Mouse (Mus musculus) MEL (cell line): ENCODE measurements around the gene Galnt6. TPM values are rescaled to one million over a fixed set of nuclear protein-coding genes. Genes with fewer than 3 reads are reported as not detected.
A peak's percentile ranks its signal among the peaks of the same experiment; 100 is the strongest.

Source experiments
- DNase-seq: peaks from one replicate; pipeline ENCODE4 v3.0.0; 2011; ENCODE audit warnings: low read depth, low spot score
- H3K27ac ChIP-seq: 2 replicates; pipeline ENCODE4 v1.5.1; 2012; ENCODE audit warnings: low read depth, mild to moderate bottlenecking, control low read depth, low read length, moderate library complexity; ENCODE audit not compliant: control insufficient read depth
- H3K27me3 ChIP-seq, 2 experiments: fragments of 150-350 bp in 1 of 2; sonication (generic) in 1 of 2; 2 replicates each; pipeline ENCODE4 v1.6.1; 2012; ENCODE audit warnings: low read length in 2 of 2, mild to moderate bottlenecking in 2 of 2, improper control_type of control experiment in 1 of 2, moderate library complexity in 1 of 2; ENCODE audit not compliant: insufficient read depth in 2 of 2, control insufficient read depth in 1 of 2
- H3K36me3 ChIP-seq, 2 experiments: 2 replicates each; pipeline ENCODE4 v1.6.1; 2012 to 2014; ENCODE audit warnings: low read length in 2 of 2, improper control_type of control experiment in 1 of 2, inconsistent platforms in 1 of 2, mild to moderate bottlenecking in 1 of 2; ENCODE audit not compliant: insufficient read depth in 2 of 2, control insufficient read depth in 1 of 2
- H3K4me1 ChIP-seq, 2 experiments: fragments of 150-350 bp in 1 of 2; sonication (generic) in 1 of 2; 2 replicates each; pipeline ENCODE4 v1.6.1; 2012; ENCODE audit warnings: low read length in 2 of 2, improper control_type of control experiment in 1 of 2, mild to moderate bottlenecking in 1 of 2; ENCODE audit not compliant: insufficient read depth in 2 of 2, control insufficient read depth in 1 of 2
- H3K4me3 ChIP-seq, 2 experiments: fragments of 150-350 bp in 1 of 2; sonication (generic) in 1 of 2; 2 replicates each; pipeline ENCODE4 v1.5.1; 2012; ENCODE audit warnings: low read depth in 2 of 2, low read length in 2 of 2, mild to moderate bottlenecking in 2 of 2, moderate library complexity in 2 of 2, control low read depth in 1 of 2, improper control_type of control experiment in 1 of 2; ENCODE audit not compliant: control insufficient read depth in 1 of 2, insufficient read depth in 1 of 2
- H3K79me2 ChIP-seq: 2 replicates; pipeline ENCODE4 v1.6.1; 2012; ENCODE audit warnings: mild to moderate bottlenecking, low read length, moderate library complexity; ENCODE audit not compliant: control insufficient read depth, poor library complexity, insufficient read depth
- H3K9ac ChIP-seq: 2 replicates; pipeline ENCODE4 v1.6.1; 2012; ENCODE audit warnings: low read depth, mild to moderate bottlenecking, control low read depth, low read length, moderate library complexity; ENCODE audit not compliant: control insufficient read depth, poor library complexity, severe bottlenecking
- H3K9me3 ChIP-seq: fragments of 150-350 bp; sonication (generic); replicated peaks from 2 replicates; pipeline ENCODE4 v1.6.1; 2012; ENCODE audit warnings: mild to moderate bottlenecking, low read length, improper control_type of control experiment, moderate library complexity; ENCODE audit not compliant: insufficient read depth
- CHD1 ChIP-seq: IDR thresholded peaks from 2 replicates; pipeline ENCODE4 v1.6.1; 2012; ENCODE audit warnings: low read depth, mild to moderate bottlenecking, inconsistent platforms, low read length, improper control_type of control experiment
- CHD2 ChIP-seq: IDR thresholded peaks from 2 replicates; pipeline ENCODE4 v1.6.1; 2011; ENCODE audit warnings: low read length, improper control_type of control experiment
- CTCF ChIP-seq, 3 experiments: IDR thresholded peaks in 2 of 3; conservative IDR thresholded peaks in 1 of 3; 2 replicates each; pipeline ENCODE4 v1.5.1; 2011 to 2012; ENCODE audit warnings: low read length in 3 of 3, low read depth in 2 of 3, mild to moderate bottlenecking in 2 of 3, improper control_type of control experiment in 1 of 3, inconsistent platforms in 1 of 3, mixed read lengths in 1 of 3, moderate library complexity in 1 of 3; ENCODE audit not compliant: control insufficient read depth in 1 of 3, insufficient read depth in 1 of 3, poor library complexity in 1 of 3, severe bottlenecking in 1 of 3
- E2F4 ChIP-seq: IDR thresholded peaks from 2 replicates; pipeline ENCODE4 v1.6.1; 2011; ENCODE audit warnings: low read depth, low read length, improper control_type of control experiment, borderline replicate concordance
- ETS1 ChIP-seq: IDR thresholded peaks from 2 replicates; pipeline ENCODE4 v1.6.1; 2012; ENCODE audit warnings: low read depth, mild to moderate bottlenecking, inconsistent platforms, low read length, improper control_type of control experiment, moderate library complexity
- GABPA ChIP-seq: IDR thresholded peaks from 2 replicates; pipeline ENCODE4 v1.6.1; 2012; ENCODE audit warnings: low read depth, mild to moderate bottlenecking, inconsistent platforms, low read length, improper control_type of control experiment, moderate library complexity
- JUND ChIP-seq: IDR thresholded peaks from 2 replicates; pipeline ENCODE4 v1.6.1; 2011; ENCODE audit warnings: low read depth, mild to moderate bottlenecking, improper control_type of control experiment, low read length
- KAT2A ChIP-seq: conservative IDR thresholded peaks from 2 replicates; pipeline ENCODE4 v1.6.1; 2012; ENCODE audit warnings: low read depth, low read length, improper control_type of control experiment, inconsistent platforms
- MAFK ChIP-seq: IDR thresholded peaks from 2 replicates; pipeline ENCODE4 v1.6.1; 2011; ENCODE audit warnings: low read depth, mild to moderate bottlenecking, low read length, improper control_type of control experiment, borderline replicate concordance
- MAZ ChIP-seq: IDR thresholded peaks from 2 replicates; pipeline ENCODE4 v1.6.1; 2012; ENCODE audit warnings: low read depth, mild to moderate bottlenecking, inconsistent platforms, low read length, improper control_type of control experiment
- MEF2A ChIP-seq: IDR thresholded peaks from 2 replicates; pipeline ENCODE4 v1.6.1; 2014; ENCODE audit warnings: low read depth, mild to moderate bottlenecking, inconsistent platforms, low read length, improper control_type of control experiment; ENCODE audit not compliant: poor library complexity, insufficient replicate concordance, severe bottlenecking; ENCODE audit errors: extremely low read depth
- MXI1 ChIP-seq: IDR thresholded peaks from 2 replicates; pipeline ENCODE4 v1.6.1; 2011; ENCODE audit warnings: mild to moderate bottlenecking, low read depth, low read length, improper control_type of control experiment
- MYB ChIP-seq: IDR thresholded peaks from 2 replicates; pipeline ENCODE4 v1.6.1; 2011; ENCODE audit warnings: mild to moderate bottlenecking, low read depth, low read length, improper control_type of control experiment
- MYC ChIP-seq: IDR thresholded peaks from 2 replicates; pipeline ENCODE4 v1.6.1; 2011; ENCODE audit warnings: low read depth, mild to moderate bottlenecking, low read length, improper control_type of control experiment, moderate library complexity
- NELFE ChIP-seq: IDR thresholded peaks from 2 replicates; pipeline ENCODE4 v1.6.1; 2011; ENCODE audit warnings: low read depth, low read length, improper control_type of control experiment
- NRF1 ChIP-seq: IDR thresholded peaks from 2 replicates; pipeline ENCODE4 v1.6.1; 2014; ENCODE audit warnings: low read depth, mild to moderate bottlenecking, inconsistent platforms, low read length, improper control_type of control experiment, moderate library complexity; ENCODE audit not compliant: poor library complexity, insufficient read depth, severe bottlenecking
- POLR2AphosphoS2 ChIP-seq: IDR thresholded peaks from 2 replicates; pipeline ENCODE4 v1.6.1; 2011; ENCODE audit warnings: low read length, improper control_type of control experiment
- RAD21 ChIP-seq: IDR thresholded peaks from 2 replicates; pipeline ENCODE4 v1.6.1; 2011; ENCODE audit warnings: mild to moderate bottlenecking, low read depth, low read length, improper control_type of control experiment
- RCOR1 ChIP-seq: IDR thresholded peaks from 2 replicates; pipeline ENCODE4 v1.6.1; 2012; ENCODE audit warnings: low read depth, mild to moderate bottlenecking, inconsistent platforms, low read length, improper control_type of control experiment
- SIN3A ChIP-seq: IDR thresholded peaks from 2 replicates; pipeline ENCODE4 v1.6.1; 2012; ENCODE audit warnings: low read length, improper control_type of control experiment, inconsistent platforms
- SMC3 ChIP-seq: IDR thresholded peaks from 2 replicates; pipeline ENCODE4 v1.6.1; 2011; ENCODE audit warnings: low read depth, low read length, improper control_type of control experiment
- TBP ChIP-seq: IDR thresholded peaks from 2 replicates; pipeline ENCODE4 v1.8.0; 2011; ENCODE audit warnings: low read depth, low read length, improper control_type of control experiment
- UBTF ChIP-seq: IDR thresholded peaks from 2 replicates; pipeline ENCODE4 v1.6.1; 2012; ENCODE audit warnings: low read depth, mild to moderate bottlenecking, inconsistent platforms, low read length, improper control_type of control experiment, moderate library complexity, borderline replicate concordance; ENCODE audit not compliant: insufficient read depth
- USF1 ChIP-seq: IDR thresholded peaks from 2 replicates; pipeline ENCODE4 v1.6.1; 2014; ENCODE audit warnings: low read depth, mild to moderate bottlenecking, inconsistent platforms, low read length, improper control_type of control experiment, moderate library complexity
- USF2 ChIP-seq, 2 experiments: IDR thresholded peaks; 2 replicates each; pipeline ENCODE4 v1.6.1; 2011 to 2012; ENCODE audit warnings: improper control_type of control experiment in 2 of 2, low read length in 2 of 2, borderline replicate concordance in 1 of 2, inconsistent platforms in 1 of 2, low read depth in 1 of 2, mild to moderate bottlenecking in 1 of 2; ENCODE audit not compliant: insufficient read depth in 1 of 2
- ZKSCAN1 ChIP-seq: IDR thresholded peaks from 2 replicates; pipeline ENCODE4 v1.6.1; 2012; ENCODE audit warnings: low read depth, mild to moderate bottlenecking, inconsistent platforms, low read length, improper control_type of control experiment, moderate library complexity
- ZNF384 ChIP-seq: IDR thresholded peaks from 2 replicates; pipeline ENCODE4 v1.6.1; 2012; ENCODE audit warnings: low read depth, mild to moderate bottlenecking, inconsistent platforms, low read length, improper control_type of control experiment
- polyA plus RNA-seq, 2 experiments: library from polyadenylated mRNA; stranded (reverse) in 1 of 2; unstranded in 1 of 2; fragments of >175 nt in 1 of 2; fragments of >200 nt in 1 of 2; gene quantifications; 2 replicates each; pipeline versions ENCODE4 v1.2.1 to v1.2.4; 2012; ENCODE audit warnings: low replicate concordance in 2 of 2, low read depth in 1 of 2; ENCODE audit not compliant: insufficient read length in 2 of 2, insufficient read depth in 1 of 2, missing spikeins in 1 of 2
- total RNA-seq: library from RNA; depleted of rRNA; stranded (reverse); fragments of 300-350 nt; gene quantifications from 2 replicates; pipeline ENCODE4 v1.2.3, GENCODE M21; 2012

The Galnt6 gene
- total and polyA plus RNA-seq, 3 experiments = 16.1 to 17.0 TPM; not detected in 1

DNA sequence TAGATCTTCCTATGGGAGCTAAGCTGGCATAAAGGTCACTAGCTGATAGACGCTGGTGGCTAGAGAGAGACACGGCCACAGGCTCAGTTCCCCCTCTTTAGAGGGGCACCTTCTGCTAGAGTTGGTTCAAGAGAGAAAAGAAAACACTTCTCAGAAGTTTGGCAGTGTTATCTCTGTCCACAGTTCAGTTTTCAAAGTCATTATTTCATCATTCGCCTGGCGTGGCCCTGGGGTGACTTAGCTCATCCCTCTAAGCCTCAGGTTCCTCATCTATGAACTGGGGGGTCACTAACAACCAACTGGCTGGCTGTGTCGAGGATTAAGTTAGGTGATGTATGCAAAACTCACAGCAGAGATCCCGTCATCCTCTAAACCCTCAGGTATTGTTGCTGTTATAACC is 11.2 kb downstream of the Galnt6 start (continued):
- TF ChIP-seq ETS1 (peak; percentile 92), ZNF384 (peak; percentile 25; the same call in 1 of the 2 replicates), CHD1 (no peak), E2F4 (no peak), POLR2AphosphoS2 (no peak), RCOR1 (0 out of 2 replicates have a peak, but pooled peaks have one; percentile 11), MXI1 (peak; percentile 75), MYC (peak; percentile 86), NRF1 (no peak), KAT2A (no peak)

GRCm38 (mm10) chr15:100715399-100715993 is 13.7 kb downstream of the Galnt6 start:
- Histone ChIP-seq H3K4me1 (peaks cover 8 to 12% of the 10 kb centered on the region in 2 experiments), H3K27me3 (no peaks in the 10 kb centered on the region), H3K9ac (no peak overlapping the region), H3K4me3 (no peak overlapping the region), H3K9me3 (no peaks in the 10 kb centered on the region), H3K79me2 (no peaks in the 10 kb centered on the region), H3K27ac (no peak overlapping the region), H3K36me3 (peaks cover 2 to 11% of the 10 kb centered on the region in 2 experiments; a peak in 3 of 4 replicates)
- no peak for TF ChIP-seq NELFE
- TF ChIP-seq JUND = no peak
- TF ChIP-seq MYB = no peak
- no peak for TF ChIP-seq USF2 (IDR thresholded peaks at IDR 0.05; ENCODE audit: borderline replicate concordance in 1 of 2, insufficient read depth in 1 of 2, low read depth in 1 of 2, low read length in 2 of 2)
- TF ChIP-seq MAFK = no peak
- no peak for DNase-seq

DNA sequence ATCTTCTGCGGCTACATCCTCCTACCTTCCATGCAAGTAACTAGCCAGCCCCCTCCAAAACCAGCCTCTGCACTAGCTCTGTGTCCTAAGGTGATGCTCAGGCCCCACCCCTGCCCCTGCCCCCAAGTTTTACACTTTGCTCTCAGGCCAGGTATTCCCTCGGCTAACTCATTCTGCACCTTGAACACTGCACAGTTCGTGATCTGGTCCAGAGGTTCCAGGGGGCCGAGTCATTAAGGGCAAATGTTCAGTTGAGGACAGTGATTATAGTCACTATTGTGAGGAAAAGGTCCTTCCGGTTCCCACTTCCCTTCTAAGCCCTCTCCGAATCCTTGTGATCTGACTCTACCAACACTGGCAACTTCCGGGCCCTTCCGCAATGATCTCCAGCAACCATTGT is 14.7 kb downstream of the Galnt6 start:
- no peak for DNase-seq
- Histone ChIP-seq H3K4me1 (peaks cover 8 to 14% of the 10 kb centered on the region in 2 experiments), H3K27ac (no peak overlapping the region), H3K9ac (no peak overlapping the region), H3K79me2 (no peaks in the 10 kb centered on the region), H3K4me3 (no peak overlapping the region), H3K27me3 (no peaks in the 10 kb centered on the region)
- no peak for TF ChIP-seq UBTF
- TF ChIP-seq CHD2 = no peak
- TF ChIP-seq JUND = no peak
- no peak for TF ChIP-seq USF1
- TF ChIP-seq RCOR1 = no peak
- TF ChIP-seq MEF2A = no peak
- no peak for TF ChIP-seq ZKSCAN1
- TF ChIP-seq CTCF (IDR thresholded peaks at IDR 0.05 in 2 of 3, conservative IDR thresholded peaks at IDR 0.05 in 1 of 3; ENCODE audit: control insufficient read depth in 1 of 3, insufficient read depth in 1 of 3, low read depth in 2 of 3, low read length in 3 of 3, poor library complexity in 1 of 3, severe bottlenecking in 1 of 3) = no peak
- no peak for TF ChIP-seq RAD21
- TF ChIP-seq MXI1 = no peak
- no peak for TF ChIP-seq SMC3
- TF ChIP-seq SIN3A = no peak
- TF ChIP-seq MAZ = no peak
- TF ChIP-seq GABPA = no peak
- TF ChIP-seq TBP = no peak
- TF ChIP-seq E2F4 = no peak
- TF ChIP-seq, all 39 proteins: peak for 0
- Histone ChIP-seq H3K36me3 (peaks cover 2 to 11% of the 10 kb centered on the region in 2 experiments; a peak in 3 of 4 replicates), H3K9me3 (no peaks in the 10 kb centered on the region)
